Comparison of ENCODE assay signal across 20 mouse cellular contexts in genomic region chr11:110414263-110414662, GRCm38 (mm10).
"Had no signal": no experiment of that assay in that cellular context is flagged by ENCODE, and none has a peak within 500 bp of the region (broad histone marks: within the 10 kb centered on the region; RNA-seq: fewer than 3 reads in every experiment).

No protein-coding gene starts in this region.

- H3K4me1 ChIP-seq: lung, embryonic 15.5 days; neural tube, embryonic 12.5 days had no signal

- H3K9me3 ChIP-seq: lung, embryonic 15.5 days; megakaryocyte, embryonic 14.5 days; midbrain, embryonic 12.5 days; neural tube, embryonic 12.5 days had no signal

- H3K36me3 ChIP-seq: lung, embryonic 15.5 days; midbrain, embryonic 12.5 days; neural tube, embryonic 12.5 days had no signal

- H3K27me3 ChIP-seq: lung, embryonic 15.5 days; megakaryocyte, embryonic 14.5 days; midbrain, embryonic 12.5 days; neural tube, embryonic 12.5 days had no signal

- H3K27ac ChIP-seq: liver, embryonic 14.5 days; lung, embryonic 15.5 days; macrophage; midbrain, embryonic 12.5 days; neural tube, embryonic 12.5 days had no signal

- ATAC-seq: lung, postnatal 0 days; midbrain, embryonic 16.5 days had no signal

- H3K4me3 ChIP-seq: lung, embryonic 15.5 days; megakaryocyte, embryonic 14.5 days; midbrain, embryonic 12.5 days; neural tube, embryonic 12.5 days had no signal

- H3K9ac ChIP-seq: liver, embryonic 14.5 days; lung, embryonic 15.5 days; midbrain, embryonic 12.5 days; neural tube, embryonic 12.5 days had no signal

- H3K4me2 ChIP-seq: lung, embryonic 15.5 days; midbrain, embryonic 12.5 days; neural tube, embryonic 12.5 days had no signal

- DNase-seq: lung, adult 2 months; lung, postnatal 14 days; lung, postnatal 36 days; midbrain, embryonic 14.5 days; retina, postnatal 1 day; right cerebral cortex, adult 18-20 months; right cerebral cortex, postnatal 25 days; right cerebral cortex, postnatal 4 days; spleen, adult 18-20 months; thymus, adult 18-20 months; thymus, postnatal 14 days; thymus, postnatal 36 days had no signal
